Mouse (Mus musculus): ENCODE measurements around the gene Cib4.

Gene Cib4

GRCm38 (mm10) chr5:30440308-30440906, 105.2 kb downstream of the Cib4 start:
- in situ Hi-C loops (cut with MseI, MboI) = no loop called here

DNA sequence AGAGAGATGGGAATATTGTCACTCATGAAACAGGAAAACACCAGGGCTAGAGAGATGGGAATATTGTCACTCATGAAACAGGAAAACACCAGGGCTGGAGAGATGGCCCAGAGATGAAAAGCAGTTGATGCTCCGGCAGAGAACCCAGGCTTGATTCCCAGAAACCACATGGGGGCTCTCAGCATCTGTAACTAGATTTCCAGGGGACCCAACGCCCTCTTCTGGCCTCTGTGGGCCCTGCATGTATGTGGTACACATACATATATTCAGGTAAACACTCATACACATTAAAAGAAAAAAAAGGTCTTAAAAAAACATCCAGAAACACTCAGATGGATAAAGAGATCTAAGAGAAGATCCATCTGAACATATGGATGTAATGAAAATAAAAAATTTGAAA, 106.7 kb downstream of the Cib4 start:
- in situ Hi-C loops (cut with MseI, MboI) = no loop called here

All from mouse trophoblast stem cell (cell line).